Mouse (Mus musculus) thymus, adult 2 months (tissue): ENCODE results near the gene Tmem145. TPM values are rescaled to one million over a fixed set of nuclear protein-coding genes. Genes with fewer than 3 reads are reported as not detected.
A peak's percentile ranks its signal among the peaks of the same experiment; 100 is the strongest.

Experiments used
- DNase-seq: peaks from one replicate; pipeline ENCODE4 v3.0.0; 2021
- H3K27ac ChIP-seq: fragments of 200-500 bp; 2 replicates; pipeline ENCODE4 v1.5.1; 2012; ENCODE audit warnings: low read length, control low read depth; ENCODE audit not compliant: control insufficient read depth, insufficient read depth
- H3K27me3 ChIP-seq: fragments of 200-500 bp; 2 replicates; pipeline ENCODE4 v1.6.1; 2012; ENCODE audit warnings: mild to moderate bottlenecking, low read length, moderate library complexity, mixed read lengths; ENCODE audit not compliant: control insufficient read depth, insufficient read depth
- H3K36me3 ChIP-seq: fragments of 200-500 bp; 2 replicates; pipeline ENCODE4 v1.6.1; 2012; ENCODE audit warnings: mild to moderate bottlenecking, low read length, moderate library complexity; ENCODE audit not compliant: control insufficient read depth, insufficient read depth
- H3K4me1 ChIP-seq: fragments of 200-500 bp; replicated peaks from 2 replicates; pipeline ENCODE4 v1.6.1; 2012; ENCODE audit warnings: low read length; ENCODE audit not compliant: control insufficient read depth, insufficient read depth
- H3K4me3 ChIP-seq: fragments of 200-500 bp; 2 replicates; pipeline ENCODE4 v1.5.1; 2012; ENCODE audit warnings: mild to moderate bottlenecking, low read length, control low read depth, moderate library complexity; ENCODE audit not compliant: control insufficient read depth, insufficient read depth
- CTCF ChIP-seq: fragments of 200-500 bp; IDR thresholded peaks from 2 replicates; pipeline ENCODE4 v1.5.1; 2012; ENCODE audit warnings: mild to moderate bottlenecking, control low read depth, low read length, moderate library complexity, borderline replicate concordance; ENCODE audit not compliant: control insufficient read depth, poor library complexity, insufficient read depth; ENCODE audit errors: extremely low read depth
- POLR2A ChIP-seq: fragments of 200-500 bp; IDR thresholded peaks from 2 replicates; pipeline ENCODE4 v1.6.1; 2012; ENCODE audit warnings: mild to moderate bottlenecking, low read length, control low read depth, moderate library complexity; ENCODE audit not compliant: control insufficient read depth, poor library complexity, insufficient read depth; ENCODE audit errors: extremely low read depth
- WGBS: fragments of 180-500 bp; shearing (Covaris S2); methylation state at CpG from one replicate; pipeline ENCODE4 v1.1.7; 2018; 5-methylcytosine and 5-hydroxymethylcytosine counted together
- polyA plus RNA-seq: library from polyadenylated mRNA; depleted of rRNA; stranded (reverse); fragments of >200 nt; gene quantifications from 2 replicates; pipeline ENCODE4 v1.2.3, GENCODE M21; 2012

The Tmem145 gene
- polyA plus RNA-seq, 1 experiment: 0.08 TPM

GRCm38 (mm10) chr7:25286989-25287388 lies 18.9 kb upstream of the Tmem145 start:
- WGBS: 95% methylated on average over 8 of the region's 8 CpGs
- TF ChIP-seq POLR2A: no peak
- TF ChIP-seq CTCF: no peak
- Histone ChIP-seq H3K27ac (no peak overlapping the region), H3K4me1 (peaks cover 18% of the 10 kb centered on the region), H3K27me3 (no peaks in the 10 kb centered on the region), H3K4me3 (no peak overlapping the region), H3K36me3 (peaks cover 61% of the 10 kb centered on the region)
- DNase-seq: no peak

GRCm38 (mm10) chr7:25288011-25288410 lies 17.9 kb upstream of the Tmem145 start:
- Histone ChIP-seq H3K27me3 (no peaks in the 10 kb centered on the region), H3K36me3 (peaks cover 71% of the 10 kb centered on the region), H3K4me3 (no peak overlapping the region), H3K27ac (no peak overlapping the region), H3K4me1 (peaks cover 14% of the 10 kb centered on the region)
- DNase-seq: peak; percentile 1
- TF ChIP-seq POLR2A: no peak
- 99% methylated on average over 12 of the region's 12 CpGs for WGBS

DNA sequence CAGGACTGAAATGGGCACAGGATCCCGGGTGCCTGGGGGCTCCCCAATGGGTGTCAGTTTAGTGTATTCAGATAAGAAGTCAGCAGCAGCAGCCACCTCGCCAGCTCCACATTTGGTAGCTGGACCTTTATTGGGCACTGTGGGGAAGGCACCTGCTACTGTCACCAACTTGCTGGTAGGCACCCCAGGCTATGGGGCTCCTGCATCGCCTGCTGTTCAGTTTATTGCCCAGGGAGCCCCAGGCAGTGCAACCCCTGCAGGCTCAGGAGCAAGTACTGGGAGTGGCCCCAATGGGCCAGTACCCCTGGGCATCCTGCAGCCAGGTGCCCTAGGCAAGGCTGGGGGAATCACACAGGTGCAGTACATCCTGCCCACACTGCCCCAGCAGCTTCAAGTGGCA lies 17.2 kb upstream of the Tmem145 start:
- peaks cover 76% of the 10 kb centered on the region for H3K36me3 ChIP-seq
- no peak overlapping the region for H3K27ac ChIP-seq
- TF ChIP-seq POLR2A: no peak
- peak; percentile 2 for DNase-seq
- peaks cover 7% of the 10 kb centered on the region for H3K4me1 ChIP-seq
- H3K27me3 ChIP-seq: no peaks in the 10 kb centered on the region
- 95% methylated on average over 3 of the region's 3 CpGs for WGBS
- H3K4me3 ChIP-seq: no peak overlapping the region

DNA sequence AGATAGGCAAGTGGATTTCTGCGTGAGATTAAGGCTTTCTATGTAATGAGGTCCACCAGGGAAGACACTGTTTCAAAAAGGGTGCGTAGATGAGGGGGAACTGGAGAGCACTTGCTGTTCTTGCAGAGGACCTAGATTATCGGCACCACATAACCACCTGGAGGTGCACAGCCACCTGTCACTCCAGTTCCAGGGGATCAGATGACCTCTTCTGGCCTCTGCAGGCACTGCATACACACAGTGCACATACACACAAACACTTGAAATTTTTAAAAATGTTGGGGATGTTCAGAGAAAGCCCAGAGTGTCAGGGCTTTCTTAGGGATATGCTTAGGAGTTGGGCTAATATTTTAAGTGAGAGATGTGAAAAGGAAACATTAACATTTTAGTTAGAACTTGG lies 16.0 kb upstream of the Tmem145 start:
- H3K4me3 ChIP-seq: no peak overlapping the region
- H3K4me1 ChIP-seq: no peaks in the 10 kb centered on the region
- no peak for DNase-seq
- TF ChIP-seq CTCF: no peak
- TF ChIP-seq POLR2A: no peak
- 95% methylated on average over 3 of the region's 3 CpGs for WGBS
- H3K27me3 ChIP-seq: no peaks in the 10 kb centered on the region
- H3K27ac ChIP-seq: no peak overlapping the region
- peaks cover 76% of the 10 kb centered on the region for H3K36me3 ChIP-seq

- Histone ChIP-seq H3K4me1 (no peaks in the 10 kb centered on the region), H3K36me3 (peaks cover 72% of the 10 kb centered on the region), H3K27me3 (no peaks in the 10 kb centered on the region), H3K27ac (no peak overlapping the region), H3K4me3 (no peak overlapping the region)
- WGBS: 96% methylated on average over 1 of the region's 1 CpGs
- DNase-seq: no peak
- TF ChIP-seq POLR2A (no peak), CTCF (no peak)
These were observed 15.4 kb upstream of the Tmem145 start for GRCm38 (mm10) chr7:25290463-25290862.

GRCm38 (mm10) chr7:25290911-25291310 lies 15.0 kb upstream of the Tmem145 start:
- TF ChIP-seq CTCF: no peak
- no peak for TF ChIP-seq POLR2A
- 91% methylated on average over 2 of the region's 2 CpGs for WGBS
- Histone ChIP-seq H3K36me3 (peaks cover 68% of the 10 kb centered on the region), H3K27me3 (no peaks in the 10 kb centered on the region), H3K27ac (no peak overlapping the region), H3K4me1 (peaks cover under 1% of the 10 kb centered on the region; the same call in 1 of the 2 replicates), H3K4me3 (no peak overlapping the region)
- no peak for DNase-seq

GRCm38 (mm10) chr7:25292107-25292506 lies 13.8 kb upstream of the Tmem145 start:
- Histone ChIP-seq H3K4me3 (no peak overlapping the region), H3K36me3 (peaks cover 56% of the 10 kb centered on the region), H3K27me3 (no peaks in the 10 kb centered on the region), H3K27ac (no peak overlapping the region), H3K4me1 (peaks cover 9% of the 10 kb centered on the region)
- no peak for DNase-seq
- 84% methylated on average over 7 of the region's 7 CpGs for WGBS
- TF ChIP-seq POLR2A (no peak), CTCF (no peak)
